Mouse (Mus musculus) B cell, adult (primary cell): ENCODE results near the gene Gabbr2. TPM values are rescaled to one million over a fixed set of nuclear protein-coding genes. Genes with fewer than 3 reads are reported as not detected.

Source experiments
- total RNA-seq: library from RNA; stranded (reverse); gene quantifications from 4 replicates; pipeline ENCODE4 v1.2.4, GENCODE M21; 2023; ENCODE audit not compliant: inconsistent age

The Gabbr2 gene
- not detected in 4 replicates for total RNA-seq

GRCm38 (mm10) chr4:46991016-46991958 is at the start of gene Gabbr2:
TSS of gene Gabbr2 (minus strand) at chr4:46991873.

GRCm38 (mm10) chr4:46650086-46650753 is 341.5 kb downstream of the Gabbr2 start, which contains the start of gene Tbc1d2:
TSS of gene Tbc1d2 (minus strand) at chr4:46650209.

Other genes with a start within 250 kb of the Gabbr2 start
- not detected in 4 replicates for gene Anks6, start 65.6 kb upstream of the Gabbr2 start, total RNA-seq
- gene Galnt12, start 100.0 kb upstream of the Gabbr2 start, total RNA-seq: 7.5 to 10.8 TPM (median 8.7 TPM) in 4 replicates
- gene Col15a1, start 216.3 kb upstream of the Gabbr2 start, total RNA-seq: 0.32 to 0.78 TPM (median 0.43 TPM) in 4 replicates